Mouse (Mus musculus) hindbrain, embryonic 15.5 days (tissue): ENCODE measurements around the gene Gm20388. TPM values are rescaled to one million over a fixed set of nuclear protein-coding genes. Genes with fewer than 3 reads are reported as not detected.

ENCODE experiments used
- ATAC-seq: fragments of 200-750 bp; cut with Nextera tagmentation; 2 replicates; pipeline ENCODE4 v1.8.0; 2017; ENCODE audit warnings: low read depth, moderate number of reproducible peaks, moderate TSS enrichment; ENCODE audit not compliant: low FRiP score
- H3K27ac ChIP-seq: fragments of 300-500 bp; sonication (generic); replicated peaks from 2 replicates; pipeline ENCODE4 v1.5.1; 2015; ENCODE audit warnings: mild to moderate bottlenecking, inconsistent platforms
- H3K27me3 ChIP-seq: fragments of 300-500 bp; sonication (generic); 2 replicates; pipeline ENCODE4 v1.6.1; 2015; ENCODE audit warnings: control low read depth, inconsistent platforms
- H3K36me3 ChIP-seq: fragments of 300-500 bp; sonication (generic); 2 replicates; pipeline ENCODE4 v1.6.1; 2015; ENCODE audit warnings: control low read depth, inconsistent platforms
- H3K4me1 ChIP-seq: fragments of 300-500 bp; sonication (generic); replicated peaks from 2 replicates; pipeline ENCODE4 v1.6.1; 2015; ENCODE audit warnings: control low read depth, inconsistent platforms
- H3K4me2 ChIP-seq: fragments of 300-500 bp; sonication (generic); 2 replicates; pipeline ENCODE4 v1.6.1; 2015; ENCODE audit warnings: moderate library complexity, mild to moderate bottlenecking, inconsistent platforms
- H3K4me3 ChIP-seq: fragments of 300-500 bp; sonication (generic); 2 replicates; pipeline ENCODE4 v1.5.1; 2015; ENCODE audit warnings: mild to moderate bottlenecking, inconsistent platforms
- H3K9ac ChIP-seq: fragments of 300-500 bp; sonication (generic); 2 replicates; pipeline ENCODE4 v1.6.1; 2015; ENCODE audit warnings: inconsistent platforms
- H3K9me3 ChIP-seq: fragments of 300-500 bp; sonication (generic); 2 replicates; pipeline ENCODE4 v1.6.1; 2016; ENCODE audit warnings: control low read depth, inconsistent platforms
- WGBS: fragments of 180-500 bp; shearing (Covaris S2); methylation state at CpG from one replicate; pipeline ENCODE4 v1.1.7; 2015; 5-methylcytosine and 5-hydroxymethylcytosine counted together
- polyA plus RNA-seq: library from polyadenylated mRNA; unstranded; fragments of >200 nt; fragmentation: Nextera tagmentation; extraction: Ambion mirVana; gene quantifications from 2 replicates; pipeline ENCODE4 v1.2.1, GENCODE M21; 2015

Gm20388 gene
- polyA plus RNA-seq, 1 experiment from 2014 or later = 5.4 TPM

- no peaks in the 10 kb centered on the region for H3K27me3 ChIP-seq
- no peak overlapping the region for H3K9ac ChIP-seq
- no peak for ATAC-seq
- peaks cover 80% of the 10 kb centered on the region for H3K4me1 ChIP-seq
- 75% methylated on average over 7 of the region's 7 CpGs for WGBS
- H3K27ac ChIP-seq = no peak overlapping the region
- H3K4me2 ChIP-seq = no peak overlapping the region
- no peak overlapping the region for H3K4me3 ChIP-seq
- H3K9me3 ChIP-seq = no peaks in the 10 kb centered on the region
- H3K36me3 ChIP-seq = no peaks in the 10 kb centered on the region
These were observed 378.6 kb downstream of the Gm20388 start for GRCm38 (mm10) chr8:120289191-120289590.

- Histone ChIP-seq H3K4me3 (no peak overlapping the region), H3K9ac (no peak overlapping the region), H3K36me3 (no peaks in the 10 kb centered on the region), H3K27ac (no peak overlapping the region; the same call in 1 of the 2 replicates), H3K4me1 (peaks cover 80% of the 10 kb centered on the region), H3K27me3 (no peaks in the 10 kb centered on the region), H3K4me2 (no peak overlapping the region), H3K9me3 (no peaks in the 10 kb centered on the region)
- ATAC-seq = no peak
- 35% methylated on average over 10 of the region's 10 CpGs for WGBS
These were observed 379.1 kb downstream of the Gm20388 start for GRCm38 (mm10) chr8:120289698-120290181.

GRCm38 (mm10) chr8:120290614-120291013, 380.0 kb downstream of the Gm20388 start:
- Histone ChIP-seq H3K27ac (peak overlapping the region; percentile 38; the same call in 1 of the 2 replicates), H3K9ac (no peak overlapping the region), H3K4me3 (no peak overlapping the region), H3K27me3 (no peaks in the 10 kb centered on the region), H3K36me3 (no peaks in the 10 kb centered on the region), H3K4me2 (no peak overlapping the region), H3K9me3 (no peaks in the 10 kb centered on the region), H3K4me1 (peaks cover 80% of the 10 kb centered on the region)
- no peak for ATAC-seq
- WGBS = 55% methylated on average over 15 of the region's 15 CpGs

- no peaks in the 10 kb centered on the region for H3K27me3 ChIP-seq
- H3K4me3 ChIP-seq = no peak overlapping the region
- no peak overlapping the region for H3K9ac ChIP-seq
- WGBS = 65% methylated on average over 9 of the region's 9 CpGs
- ATAC-seq = no peak
- peaks cover 87% of the 10 kb centered on the region for H3K4me1 ChIP-seq
- H3K9me3 ChIP-seq = no peaks in the 10 kb centered on the region
- no peaks in the 10 kb centered on the region for H3K36me3 ChIP-seq
- peak overlapping the region; percentile 3; the same call in 1 of the 2 replicates for H3K27ac ChIP-seq
- H3K4me2 ChIP-seq = no peak overlapping the region
These were observed 381.0 kb downstream of the Gm20388 start for GRCm38 (mm10) chr8:120291650-120292049.

GRCm38 (mm10) chr8:120292316-120293107, 381.9 kb downstream of the Gm20388 start:
- no peaks in the 10 kb centered on the region for H3K27me3 ChIP-seq
- ATAC-seq = peak; percentile 65
- H3K9ac ChIP-seq = no peak overlapping the region
- H3K36me3 ChIP-seq = no peaks in the 10 kb centered on the region
- H3K27ac ChIP-seq = peak overlapping the region; percentile 55; the same call in 1 of the 2 replicates
- no peak overlapping the region for H3K4me3 ChIP-seq
- H3K4me2 ChIP-seq = no peak overlapping the region
- H3K9me3 ChIP-seq = no peaks in the 10 kb centered on the region
- WGBS = 34% methylated on average over 8 of the region's 8 CpGs
- H3K4me1 ChIP-seq = peaks cover 95% of the 10 kb centered on the region

GRCm38 (mm10) chr8:120293421-120294357, 383.0 kb downstream of the Gm20388 start:
- peaks cover 94% of the 10 kb centered on the region for H3K4me1 ChIP-seq
- no peak overlapping the region for H3K4me3 ChIP-seq
- no peaks in the 10 kb centered on the region for H3K9me3 ChIP-seq
- peak overlapping the region; percentile 55 for H3K27ac ChIP-seq
- no peaks in the 10 kb centered on the region for H3K36me3 ChIP-seq
- WGBS = 16% methylated on average over 18 of the region's 18 CpGs
- no peak overlapping the region for H3K4me2 ChIP-seq
- no peak for ATAC-seq
- no peaks in the 10 kb centered on the region for H3K27me3 ChIP-seq
- peak overlapping the region; percentile 7; the same call in 1 of the 2 replicates for H3K9ac ChIP-seq

- WGBS = 25% methylated on average over 15 of the region's 17 CpGs
These were observed 384.6 kb downstream of the Gm20388 start for GRCm38 (mm10) chr8:120294982-120295870.

GRCm38 (mm10) chr8:120297000-120297399, 386.4 kb downstream of the Gm20388 start:
- Histone ChIP-seq H3K36me3 (no peaks in the 10 kb centered on the region), H3K9me3 (no peaks in the 10 kb centered on the region), H3K4me2 (no peak overlapping the region), H3K27me3 (no peaks in the 10 kb centered on the region), H3K9ac (no peak overlapping the region), H3K4me1 (peaks cover 86% of the 10 kb centered on the region), H3K4me3 (no peak overlapping the region), H3K27ac (peak overlapping the region; percentile 23; the same call in 1 of the 2 replicates)
- 22% methylated on average over 5 of the region's 5 CpGs for WGBS
- no peak for ATAC-seq

More at GRCm38 (mm10) chr8:120294982-120295870, 384.6 kb downstream of the Gm20388 start:
- Histone ChIP-seq H3K4me3 (no peak overlapping the region), H3K36me3 (no peaks in the 10 kb centered on the region), H3K9ac (no peak overlapping the region; the same call in 1 of the 2 replicates), H3K27ac (peak overlapping the region; percentile 55), H3K4me1 (peaks cover 93% of the 10 kb centered on the region), H3K9me3 (no peaks in the 10 kb centered on the region), H3K27me3 (no peaks in the 10 kb centered on the region), H3K4me2 (no peak overlapping the region)
- no peak for ATAC-seq

GRCm38 (mm10) chr8:120298601-120299532, 388.2 kb downstream of the Gm20388 start:
- H3K4me2 ChIP-seq = peak overlapping the region; percentile 9; the same call in 1 of the 2 replicates
- ATAC-seq = peak; percentile 28; the same call in 1 of the 2 replicates
- no peaks in the 10 kb centered on the region; the same call in 1 of the 2 replicates for H3K27me3 ChIP-seq

GRCm38 (mm10) chr8:120300601-120301141, 390.0 kb downstream of the Gm20388 start:
- peak; percentile 40 for ATAC-seq
- H3K36me3 ChIP-seq = no peaks in the 10 kb centered on the region
- peak overlapping the region; percentile 21 for H3K4me2 ChIP-seq
- 0 out of 2 replicates have a peak overlapping the region, but pooled peaks have one; percentile 2 for H3K9ac ChIP-seq
- 4% methylated on average over 13 of the region's 13 CpGs for WGBS
- peaks cover 66% of the 10 kb centered on the region for H3K4me1 ChIP-seq
- H3K4me3 ChIP-seq = no peak overlapping the region
- H3K9me3 ChIP-seq = no peaks in the 10 kb centered on the region
- no peaks in the 10 kb centered on the region; the same call in 1 of the 2 replicates for H3K27me3 ChIP-seq
- H3K27ac ChIP-seq = peak overlapping the region; percentile 55

More at GRCm38 (mm10) chr8:120298601-120299532, 388.2 kb downstream of the Gm20388 start:
- no peak overlapping the region for H3K4me3 ChIP-seq
- H3K9me3 ChIP-seq = no peaks in the 10 kb centered on the region
- WGBS = 22% methylated on average over 22 of the region's 22 CpGs
- H3K9ac ChIP-seq = 0 out of 2 replicates have a peak overlapping the region, but pooled peaks have one; percentile 16
- peak overlapping the region; percentile 71 for H3K27ac ChIP-seq
- H3K4me1 ChIP-seq = peaks cover 75% of the 10 kb centered on the region
- no peaks in the 10 kb centered on the region for H3K36me3 ChIP-seq
